Mouse (Mus musculus): ENCODE results near the gene Macrod1.

Macrod1 gene

GRCm38 (mm10) chr19:7143854-7144253 lies 87.2 kb downstream of the Macrod1 start:
- DNase-seq: peak; percentile 83

- no peak for DNase-seq
These were observed 87.8 kb downstream of the Macrod1 start for GRCm38 (mm10) chr19:7144458-7144857.

- DNase-seq: no peak
These were observed 89.8 kb downstream of the Macrod1 start for GRCm38 (mm10) chr19:7146376-7146775.

GRCm38 (mm10) chr19:7148096-7148495 lies 91.5 kb downstream of the Macrod1 start:
- DNase-seq: no peak

GRCm38 (mm10) chr19:7148541-7149085 lies 92.0 kb downstream of the Macrod1 start:
- DNase-seq: no peak

- no peak for DNase-seq
These were observed 92.6 kb downstream of the Macrod1 start for GRCm38 (mm10) chr19:7149158-7149685.

- DNase-seq: no peak
These were observed 94.8 kb downstream of the Macrod1 start for GRCm38 (mm10) chr19:7151300-7151926.

- no peak for DNase-seq
These were observed 95.5 kb downstream of the Macrod1 start for GRCm38 (mm10) chr19:7151927-7152653.

- no peak for DNase-seq
These were observed 96.6 kb downstream of the Macrod1 start for GRCm38 (mm10) chr19:7153232-7153631.

- DNase-seq: no peak
These were observed 98.6 kb downstream of the Macrod1 start for GRCm38 (mm10) chr19:7155196-7155595.

GRCm38 (mm10) chr19:7157734-7158133 lies 101.1 kb downstream of the Macrod1 start:
- no peak for DNase-seq

GRCm38 (mm10) chr19:7160151-7160906 lies 103.7 kb downstream of the Macrod1 start:
- DNase-seq: peak; percentile 71

GRCm38 (mm10) chr19:7161064-7161463 lies 104.5 kb downstream of the Macrod1 start:
- no peak for DNase-seq

- DNase-seq: no peak
These were observed 107.6 kb downstream of the Macrod1 start for GRCm38 (mm10) chr19:7164238-7164637.

GRCm38 (mm10) chr19:7164820-7165323 lies 108.3 kb downstream of the Macrod1 start:
- peak; percentile 46 for DNase-seq

- DNase-seq: peak; percentile 58
These were observed 109.0 kb downstream of the Macrod1 start for GRCm38 (mm10) chr19:7165509-7166199.

- no peak for DNase-seq
These were observed 109.6 kb downstream of the Macrod1 start for GRCm38 (mm10) chr19:7166200-7166711.

GRCm38 (mm10) chr19:7166767-7167166 lies 110.2 kb downstream of the Macrod1 start:
- no peak for DNase-seq

GRCm38 (mm10) chr19:7168423-7168822 lies 111.8 kb downstream of the Macrod1 start:
- DNase-seq: no peak

GRCm38 (mm10) chr19:7170916-7171315 lies 114.3 kb downstream of the Macrod1 start:
- DNase-seq: no peak

GRCm38 (mm10) chr19:7171447-7171846 lies 114.8 kb downstream of the Macrod1 start:
- DNase-seq: no peak
